Mouse (Mus musculus) ES-E14 (cell line): Measurements from ENCODE around the gene Socs3.

ENCODE experiments used
- CHD2 ChIP-seq: IDR thresholded peaks from 2 replicates; pipeline ENCODE4 v1.6.1; 2014; ENCODE audit warnings: mild to moderate bottlenecking, low read depth, low read length, inconsistent platforms
- MAFK ChIP-seq: IDR thresholded peaks from 2 replicates; pipeline ENCODE4 v1.6.1; 2014; ENCODE audit warnings: mild to moderate bottlenecking, low read depth, low read length, inconsistent platforms; ENCODE audit not compliant: insufficient read depth
- ZC3H11A ChIP-seq: IDR thresholded peaks from 2 replicates; pipeline ENCODE4 v1.6.1; 2012; ENCODE audit warnings: low read depth, mild to moderate bottlenecking, inconsistent platforms, low read length, borderline replicate concordance
- ZNF384 ChIP-seq: IDR thresholded peaks from 2 replicates; pipeline ENCODE4 v1.6.1; 2012; ENCODE audit warnings: low read depth, low read length, inconsistent platforms

DNA sequence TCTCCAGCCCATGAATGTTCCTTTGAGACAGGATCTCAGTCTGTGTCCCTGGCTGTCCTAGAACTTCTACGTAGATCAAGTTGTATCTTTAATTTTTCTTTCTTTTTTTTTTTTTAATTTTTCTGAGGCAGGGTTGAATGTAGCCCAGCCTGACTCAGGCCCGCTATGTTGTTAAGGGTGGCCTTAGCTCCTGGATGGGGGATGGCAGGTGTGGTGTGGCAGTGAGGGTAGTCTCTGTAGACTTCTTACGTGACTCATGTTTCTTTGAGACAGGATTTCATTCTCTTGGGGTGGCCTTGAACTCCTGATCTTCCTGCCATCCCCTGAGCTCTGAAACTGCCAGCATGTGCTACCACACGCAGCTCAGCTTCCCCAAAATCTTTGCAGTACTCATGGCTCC lies 19.4 kb upstream of the Socs3 start:
- TF ChIP-seq CHD2 (no peak), ZNF384 (no peak), MAFK (no peak), ZC3H11A (no peak)
